Mouse (Mus musculus) E14TG2a.4 (cell line): ENCODE results near the gene Abhd10.

Source experiments
- H3K27me3 ChIP-seq: 2 replicates; pipeline ENCODE4 v1.6.1; 2014; ENCODE audit warnings: low read length, control low read depth; ENCODE audit not compliant: insufficient read depth
- H3K36me3 ChIP-seq: 2 replicates; pipeline ENCODE4 v1.6.1; 2014; ENCODE audit warnings: low read length, control low read depth; ENCODE audit not compliant: insufficient read depth
- H3K4me1 ChIP-seq: replicated peaks from 2 replicates; pipeline ENCODE4 v1.6.1; 2014; ENCODE audit warnings: low read depth, low read length, control low read depth
- H3K4me3 ChIP-seq: replicated peaks from 2 replicates; pipeline ENCODE4 v1.5.1; 2014; ENCODE audit warnings: mild to moderate bottlenecking, low read length
- H3K9me3 ChIP-seq: 2 replicates; pipeline ENCODE4 v1.6.1; 2014; ENCODE audit warnings: low read length, control low read depth
- CTCF ChIP-seq: conservative IDR thresholded peaks from 2 replicates; pipeline ENCODE4 v1.5.1; 2014; ENCODE audit warnings: low read length
- NANOG ChIP-seq: IDR thresholded peaks from 2 replicates; pipeline ENCODE4 v1.6.1; 2014; ENCODE audit warnings: borderline replicate concordance, low read length, mixed read lengths
- POU5F1 ChIP-seq: IDR thresholded peaks from 2 replicates; pipeline ENCODE4 v1.6.1; 2014; ENCODE audit warnings: low read length, borderline replicate concordance

The Abhd10 gene

GRCm38 (mm10) chr16:45743591-45744144 is 913 bp upstream of the Abhd10 start:
- peaks cover 7% of the 10 kb centered on the region for H3K36me3 ChIP-seq
- H3K9me3 ChIP-seq, result no peaks in the 10 kb centered on the region
- H3K4me1 ChIP-seq, result peaks cover 33% of the 10 kb centered on the region
- TF ChIP-seq POU5F1 (no peak), CTCF (no peak; the same call in 1 of the 2 replicates), NANOG (no peak)
- H3K27me3 ChIP-seq, result no peaks in the 10 kb centered on the region
- peak overlapping the region; percentile 91 for H3K4me3 ChIP-seq

- peaks cover 32% of the 10 kb centered on the region for H3K4me1 ChIP-seq
- H3K27me3 ChIP-seq, result no peaks in the 10 kb centered on the region
- H3K9me3 ChIP-seq, result no peaks in the 10 kb centered on the region
- no peak for TF ChIP-seq CTCF
- no peak for TF ChIP-seq POU5F1
- TF ChIP-seq NANOG, result no peak
- H3K36me3 ChIP-seq, result peaks cover 64% of the 10 kb centered on the region
- no peak overlapping the region for H3K4me3 ChIP-seq
These were observed 4.9 kb downstream of the Abhd10 start for GRCm38 (mm10) chr16:45737880-45738279.

GRCm38 (mm10) chr16:45736724-45737123 is 6.0 kb downstream of the Abhd10 start:
- Histone ChIP-seq H3K4me1 (peaks cover 33% of the 10 kb centered on the region), H3K4me3 (no peak overlapping the region), H3K36me3 (peaks cover 76% of the 10 kb centered on the region), H3K9me3 (no peaks in the 10 kb centered on the region), H3K27me3 (no peaks in the 10 kb centered on the region)
- TF ChIP-seq CTCF, result no peak
- no peak for TF ChIP-seq POU5F1
- TF ChIP-seq NANOG, result no peak

GRCm38 (mm10) chr16:45729163-45729562 is 13.6 kb downstream of the Abhd10 start:
- no peak for TF ChIP-seq CTCF
- no peak for TF ChIP-seq NANOG
- TF ChIP-seq POU5F1, result no peak
- Histone ChIP-seq H3K27me3 (no peaks in the 10 kb centered on the region), H3K4me3 (no peak overlapping the region), H3K4me1 (peaks cover 32% of the 10 kb centered on the region), H3K9me3 (no peaks in the 10 kb centered on the region), H3K36me3 (peaks cover 48% of the 10 kb centered on the region)

- H3K9me3 ChIP-seq, result no peaks in the 10 kb centered on the region
- peak overlapping the region; percentile 78 for H3K4me3 ChIP-seq
- H3K4me1 ChIP-seq, result peaks cover 57% of the 10 kb centered on the region
- TF ChIP-seq NANOG (no peak), CTCF (no peak), POU5F1 (no peak)
- H3K36me3 ChIP-seq, result peaks cover 32% of the 10 kb centered on the region
- H3K27me3 ChIP-seq, result no peaks in the 10 kb centered on the region
These were observed 18.0 kb downstream of the Abhd10 start for GRCm38 (mm10) chr16:45724742-45725102.

- H3K36me3 ChIP-seq, result peaks cover 31% of the 10 kb centered on the region
- TF ChIP-seq CTCF (no peak), NANOG (no peak), POU5F1 (no peak)
- peaks cover 60% of the 10 kb centered on the region for H3K4me1 ChIP-seq
- no peaks in the 10 kb centered on the region for H3K27me3 ChIP-seq
- H3K4me3 ChIP-seq, result peak within 1 kb of the TSS; percentile 78
- H3K9me3 ChIP-seq, result no peaks in the 10 kb centered on the region
These were observed 18.6 kb downstream of the Abhd10 start, which contains the start of gene Tagln3 for GRCm38 (mm10) chr16:45724061-45724741. TSS of gene Tagln3 (minus strand) at chr16:45724608.

GRCm38 (mm10) chr16:45723172-45723901 is 19.4 kb downstream of the Abhd10 start:
- Histone ChIP-seq H3K36me3 (peaks cover 35% of the 10 kb centered on the region), H3K4me3 (peak overlapping the region; percentile 78), H3K9me3 (no peaks in the 10 kb centered on the region), H3K27me3 (no peaks in the 10 kb centered on the region), H3K4me1 (peaks cover 60% of the 10 kb centered on the region)
- TF ChIP-seq POU5F1, result no peak
- no peak for TF ChIP-seq CTCF
- no peak for TF ChIP-seq NANOG

GRCm38 (mm10) chr16:45722460-45722951 is 20.2 kb downstream of the Abhd10 start:
- no peak for TF ChIP-seq POU5F1
- TF ChIP-seq CTCF, result no peak
- no peak for TF ChIP-seq NANOG
- Histone ChIP-seq H3K36me3 (peaks cover 39% of the 10 kb centered on the region), H3K4me1 (peaks cover 58% of the 10 kb centered on the region), H3K4me3 (no peak overlapping the region), H3K27me3 (no peaks in the 10 kb centered on the region), H3K9me3 (no peaks in the 10 kb centered on the region)
